Mouse (Mus musculus) heart, postnatal 4 days (tissue): ENCODE results near the gene Gng10. TPM values are rescaled to one million over a fixed set of nuclear protein-coding genes. Genes with fewer than 3 reads are reported as not detected.
A peak's percentile ranks its signal among the peaks of the same experiment; 100 is the strongest.

Source experiments
- DNase-seq: peaks from one replicate; pipeline ENCODE4 v3.0.0; 2021
- total RNA-seq, 2 experiments: library from RNA; stranded (reverse); gene quantifications; 2 replicates each; pipeline ENCODE4 v1.2.3; 2021

The Gng10 gene
- total RNA-seq, 2 experiments from 2014 or later, result 28.8 to 31.8 TPM

- DNase-seq, result no peak
These were observed 18.0 kb upstream of the Gng10 start for GRCm38 (mm10) chr4:59016922-59017321.

GRCm38 (mm10) chr4:59034325-59034917 lies 467 bp upstream of the Gng10 start:
- no peak for DNase-seq

GRCm38 (mm10) chr4:59035786-59036350 lies 980 bp downstream of the Gng10 start:
- no peak for DNase-seq

- DNase-seq, result peak; percentile 80
These were observed 1.7 kb downstream of the Gng10 start for GRCm38 (mm10) chr4:59036490-59037127.

- DNase-seq, result no peak
These were observed 2.6 kb downstream of the Gng10 start for GRCm38 (mm10) chr4:59037525-59037924.

GRCm38 (mm10) chr4:59040397-59041287 lies 5.8 kb downstream of the Gng10 start:
- no peak for DNase-seq

GRCm38 (mm10) chr4:59043074-59043473 lies 8.2 kb downstream of the Gng10 start:
- DNase-seq, result no peak

- no peak for DNase-seq
These were observed 9.0 kb downstream of the Gng10 start for GRCm38 (mm10) chr4:59043891-59044290.

GRCm38 (mm10) chr4:59047222-59047621 lies 12.3 kb downstream of the Gng10 start:
- DNase-seq, result no peak

- no peak for DNase-seq
These were observed 16.2 kb downstream of the Gng10 start for GRCm38 (mm10) chr4:59051081-59051480.

GRCm38 (mm10) chr4:59057929-59058328 lies 23.0 kb downstream of the Gng10 start:
- DNase-seq, result no peak

- DNase-seq, result no peak
These were observed 27.6 kb downstream of the Gng10 start for GRCm38 (mm10) chr4:59062526-59062925.

GRCm38 (mm10) chr4:59069276-59069675 lies 34.4 kb downstream of the Gng10 start:
- DNase-seq, result no peak

- no peak for DNase-seq
These were observed 48.5 kb downstream of the Gng10 start for GRCm38 (mm10) chr4:59083430-59083829.

GRCm38 (mm10) chr4:59089391-59089790 lies 54.5 kb downstream of the Gng10 start:
- DNase-seq, result no peak

Other genes starting within 250 kb of the Gng10 start
- under 1 TPM; 0.14 to 0.17 TPM for gene Olfr267, start 247.4 kb upstream of the Gng10 start, total RNA-seq
- gene Ecpas, start 122.3 kb upstream of the Gng10 start, total RNA-seq, result 100 to 1,000 TPM; 129 to 131 TPM
- gene Zkscan16, start 91.5 kb upstream of the Gng10 start, total RNA-seq, result under 1 TPM; 0.21 to 0.25 TPM
- 10 to 100 TPM in 1 of 2 experiments, 1 to 10 TPM in 1; 8.5 to 11.4 TPM for gene Ptgr1, start 48.0 kb upstream of the Gng10 start, total RNA-seq
- gene Dnajc25, start 40.0 kb upstream of the Gng10 start, total RNA-seq, result 10 to 100 TPM; 16.4 to 16.8 TPM
- 1 to 10 TPM; 3.4 to 5.1 TPM for gene Gm20503, start 31.9 kb upstream of the Gng10 start, total RNA-seq
- not detected for gene AI481877, start 103.9 kb downstream of the Gng10 start, total RNA-seq
- gene Ugcg, start 154.2 kb downstream of the Gng10 start, total RNA-seq, result 10 to 100 TPM; 26.8 to 29.2 TPM